Mouse (Mus musculus): Measurements from ENCODE around the gene Cracr2a. TPM values are rescaled to one million over a fixed set of nuclear protein-coding genes. Genes with fewer than 3 reads are reported as not detected.

The Cracr2a gene
- total RNA-seq, 2 experiments from 2014 or later = 0.86 to 1.6 TPM

- intact Hi-C loops (cut with DNase I) = no loop called here
- peak in 1 of 2 experiments; percentile 16 for DNase-seq
Measured at GRCm38 (mm10) chr6:127563511-127563910, 2.4 kb downstream of the Cracr2a start.

DNA sequence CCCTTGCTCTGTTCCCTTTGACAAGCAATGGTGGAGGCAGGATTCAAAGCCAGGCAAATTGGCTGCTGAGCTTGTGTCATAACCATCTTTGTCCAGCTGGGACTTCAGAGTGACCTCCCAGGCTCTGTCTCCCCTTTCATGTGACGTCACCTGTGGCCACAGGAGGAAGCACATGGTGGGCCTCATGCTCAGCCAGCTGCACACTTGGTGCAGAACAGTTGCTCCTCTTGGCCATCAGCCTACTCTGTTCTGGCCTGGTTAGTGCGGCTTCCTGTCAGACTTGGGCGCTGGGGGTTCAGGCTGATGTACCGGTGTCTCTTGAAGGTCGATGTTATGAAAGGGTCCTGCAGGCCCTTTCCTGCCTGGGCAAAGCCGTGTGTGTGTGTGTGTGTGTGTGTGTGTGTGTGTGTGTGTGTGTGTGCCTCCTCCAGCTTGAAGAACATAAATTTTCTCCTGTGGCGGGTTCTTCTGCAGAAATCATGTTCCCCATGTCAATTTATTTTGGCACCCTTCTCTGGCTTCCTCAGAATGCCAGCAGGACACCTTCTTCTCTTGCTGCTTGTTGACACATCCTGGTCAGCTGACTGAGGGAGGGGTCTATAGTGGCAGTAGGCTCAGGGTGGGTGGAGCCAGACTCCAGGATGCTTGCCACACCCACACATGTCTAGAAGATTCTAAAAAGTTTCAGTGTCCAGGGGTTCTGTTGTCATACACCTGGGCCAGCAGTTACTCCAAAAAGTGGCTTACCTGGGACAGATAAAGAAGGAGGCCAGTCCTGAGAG, 5.0 kb downstream of the Cracr2a start:
- intact Hi-C loops (cut with DNase I) = no loop called here
- DNase-seq = peak; percentile 49 to 51

- intact Hi-C loops (cut with DNase I) = no loop called here
- DNase-seq = no peak
Measured at GRCm38 (mm10) chr6:127571849-127572550, 10.9 kb downstream of the Cracr2a start.

DNA sequence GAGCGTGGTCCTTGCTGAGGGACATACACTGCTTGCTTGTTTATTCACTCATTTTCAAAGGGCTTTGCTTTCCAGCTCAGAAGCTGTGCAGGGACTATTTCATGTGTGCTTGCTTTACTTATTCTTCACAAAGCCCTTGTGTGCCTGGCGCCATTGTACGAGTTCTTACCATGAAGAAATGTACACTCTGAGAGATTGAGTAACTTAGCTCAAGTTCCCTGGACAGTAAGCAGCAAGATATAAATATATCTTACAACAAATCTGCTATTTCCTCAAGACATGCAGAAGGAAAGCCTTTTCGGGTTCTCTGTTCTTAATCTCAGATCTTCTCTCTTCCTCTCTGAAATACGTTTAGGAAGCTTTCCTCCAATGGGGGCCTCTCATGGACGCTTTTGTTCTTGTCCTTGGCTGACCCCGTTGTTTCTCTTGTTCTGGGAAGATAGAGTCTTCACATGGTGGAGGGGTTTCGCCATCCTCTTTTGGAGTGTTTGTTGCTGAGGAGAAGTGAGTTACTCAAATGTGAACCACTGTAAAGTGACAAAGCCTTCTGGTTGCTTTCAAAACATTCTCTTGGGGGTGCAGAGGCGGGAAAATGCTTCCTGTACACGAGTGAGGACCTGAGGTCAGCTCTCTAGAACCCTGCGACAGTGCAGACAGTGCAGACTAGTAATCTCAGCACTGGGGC, 12.8 kb downstream of the Cracr2a start:
- DNase-seq = no peak
- intact Hi-C loops (cut with DNase I) = no loop called here

DNA sequence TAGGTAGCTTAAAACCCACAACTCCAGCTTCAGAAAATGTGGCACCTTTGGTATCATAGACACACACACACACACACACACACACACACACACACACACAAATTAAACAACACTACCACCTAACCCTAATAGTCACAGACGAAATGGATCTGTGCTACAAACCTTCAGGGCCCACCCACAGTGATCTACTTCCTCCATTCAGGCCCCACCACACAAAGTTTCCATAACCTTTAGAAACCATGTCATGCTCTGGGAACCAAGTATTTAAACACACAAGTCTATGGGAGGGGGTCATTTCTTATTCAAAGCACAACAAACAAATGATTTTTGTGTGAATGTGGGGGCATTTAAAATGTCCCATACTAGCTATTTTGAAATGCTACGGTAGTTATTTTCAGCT, 14.1 kb downstream of the Cracr2a start:
- no peak for DNase-seq
- intact Hi-C loops (cut with DNase I) = no loop called here

- intact Hi-C loops (cut with DNase I) = loop anchor here (1.0 kb wide), 1 partner anchor 15 kb away; no protein-coding TSS in a partner anchor
- no peak for DNase-seq
Measured at GRCm38 (mm10) chr6:127577688-127578087, 16.6 kb downstream of the Cracr2a start.

- intact Hi-C loops (cut with DNase I) = loop anchor here (1.0 kb wide), 1 partner anchor 16 kb away; no protein-coding TSS in a partner anchor
- no peak for DNase-seq
Measured at GRCm38 (mm10) chr6:127578316-127578715, 17.2 kb downstream of the Cracr2a start.

DNA sequence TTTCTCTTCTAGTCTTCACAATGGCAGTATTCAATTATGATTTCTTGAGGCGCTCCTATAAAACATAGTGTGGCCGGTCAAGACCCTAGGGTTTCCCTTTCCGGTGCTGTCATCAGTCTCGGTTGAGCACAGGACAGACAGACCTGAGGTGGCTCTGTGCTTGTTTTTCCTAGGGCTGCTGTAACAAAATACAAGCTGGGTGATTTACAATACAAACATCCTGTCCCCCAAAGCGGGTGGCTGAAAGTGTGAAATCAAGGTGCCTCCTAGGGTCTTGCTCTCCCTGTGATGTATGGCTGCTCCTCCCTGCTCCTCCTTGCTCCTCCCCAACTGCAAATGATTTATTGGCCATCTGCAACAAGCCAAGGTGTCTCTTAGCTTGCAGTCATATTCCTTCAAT, 17.7 kb downstream of the Cracr2a start:
- no peak for DNase-seq
- intact Hi-C loops (cut with DNase I) = loop anchor here (1.0 kb wide), 1 partner anchor 17 kb away; no protein-coding TSS in a partner anchor

- DNase-seq = peak in 1 of 2 experiments; percentile 20
- intact Hi-C loops (cut with DNase I) = loop anchor here (2.0 kb wide), 1 partner anchor 21 kb away; the partner anchor contains the start of gene Cracr2a
Measured at GRCm38 (mm10) chr6:127581915-127582314, 20.8 kb downstream of the Cracr2a start.

GRCm38 (mm10) chr6:127582391-127583176, 21.4 kb downstream of the Cracr2a start:
- DNase-seq = peak; percentile 81 to 84
- intact Hi-C loops (cut with DNase I) = loop anchor here (1.0 to 2.0 kb wide), 3 partner anchors 22 to 80 kb away; partner anchors contain the start of gene Cracr2a

DNA sequence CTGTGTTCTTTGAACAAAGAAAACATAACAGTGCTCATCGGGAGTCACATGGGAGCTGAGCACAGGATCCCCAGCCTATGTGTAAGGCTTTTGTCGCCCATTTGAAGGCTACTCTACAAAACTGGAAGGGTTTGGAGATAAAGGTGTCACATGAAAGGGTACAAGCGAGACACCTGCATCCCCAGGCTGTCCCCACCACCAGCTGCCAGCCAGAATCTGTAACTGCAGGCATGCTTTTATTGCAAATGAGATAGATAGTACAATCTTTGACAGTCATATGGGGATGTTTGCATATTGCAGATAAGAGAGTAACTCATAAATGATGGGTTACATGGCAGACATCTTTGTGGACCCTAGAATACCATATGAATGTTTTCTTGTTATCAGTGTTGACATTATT, 30.3 kb downstream of the Cracr2a start:
- intact Hi-C loops (cut with DNase I) = no loop called here

GRCm38 (mm10) chr6:127593487-127593886, 32.3 kb downstream of the Cracr2a start:
- DNase-seq = no peak
- intact Hi-C loops (cut with DNase I) = no loop called here

More for the DNA sequence above, 30.3 kb downstream of the Cracr2a start:
- no peak for DNase-seq

GRCm38 (mm10) chr6:127599280-127599679, 38.1 kb downstream of the Cracr2a start:
- no peak for DNase-seq
- intact Hi-C loops (cut with DNase I) = no loop called here

DNA sequence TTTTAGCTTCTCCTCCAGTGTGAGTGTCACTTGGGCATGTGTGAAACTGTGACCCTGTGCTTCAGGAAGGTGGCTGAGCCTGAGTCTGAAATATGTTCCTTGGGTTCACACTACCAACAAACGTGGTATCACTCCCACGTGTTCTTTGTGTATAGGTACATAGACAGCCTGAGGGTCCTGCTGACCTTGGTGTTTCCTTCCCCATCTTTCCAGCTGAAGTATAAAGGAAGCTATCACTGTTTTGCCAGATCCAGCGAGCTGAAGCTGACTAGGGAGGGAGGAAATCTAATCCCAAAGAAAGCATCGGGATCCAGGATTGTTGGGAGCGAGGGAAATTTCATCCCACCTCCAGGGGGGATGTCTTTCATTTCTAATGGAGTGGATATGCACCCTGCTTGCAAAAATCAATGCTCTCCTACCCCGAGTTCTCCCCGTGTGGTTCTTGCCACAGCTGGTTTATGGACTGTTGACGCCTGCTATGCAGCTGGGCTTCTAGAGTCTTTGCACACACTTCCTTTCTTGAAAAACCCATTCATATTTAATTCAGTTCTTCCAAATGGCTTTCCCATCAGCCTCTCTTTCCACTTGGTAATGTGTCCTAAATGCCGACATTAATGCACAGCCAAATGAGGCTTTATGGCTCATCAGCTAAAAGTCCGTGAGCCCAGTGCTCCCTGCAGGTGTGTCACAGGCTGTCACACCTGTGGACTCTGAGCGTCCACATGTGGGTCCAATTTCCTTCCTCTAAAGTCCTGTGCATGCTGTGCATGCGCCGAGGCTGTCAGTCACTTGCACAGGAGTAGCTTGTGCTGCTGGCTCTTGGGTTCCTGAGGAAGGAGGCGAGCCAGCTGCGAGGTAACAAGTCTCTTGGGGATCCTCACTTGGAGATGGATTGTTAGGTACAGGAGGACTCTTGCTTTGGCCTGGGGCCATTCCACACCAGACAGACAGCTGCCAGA, 44.2 kb downstream of the Cracr2a start:
- intact Hi-C loops (cut with DNase I) = no loop called here
- DNase-seq = no peak

- intact Hi-C loops (cut with DNase I) = no loop called here
- DNase-seq = no peak
Measured at GRCm38 (mm10) chr6:127609673-127610072, 48.5 kb downstream of the Cracr2a start.

GRCm38 (mm10) chr6:127611216-127611615, 50.1 kb downstream of the Cracr2a start:
- intact Hi-C loops (cut with DNase I) = no loop called here

GRCm38 (mm10) chr6:127614083-127614984, 53.2 kb downstream of the Cracr2a start:
- intact Hi-C loops (cut with DNase I) = no loop called here
- DNase-seq = peak in 1 of 2 experiments; percentile 1

More at GRCm38 (mm10) chr6:127611216-127611615, 50.1 kb downstream of the Cracr2a start:
- DNase-seq = no peak

- DNase-seq = no peak
- intact Hi-C loops (cut with DNase I) = loop anchor here (2.0 kb wide), 1 partner anchor 330 kb away; no protein-coding TSS in a partner anchor
Measured at GRCm38 (mm10) chr6:127616623-127617022, 55.5 kb downstream of the Cracr2a start.

Data from heart, postnatal 36 days (tissue).